Mouse (Mus musculus) MEL (cell line): ENCODE data around the gene Slc35e3. TPM values are rescaled to one million over a fixed set of nuclear protein-coding genes. Genes with fewer than 3 reads are reported as not detected.

ENCODE experiments used
- DNase-seq: peaks from one replicate; pipeline ENCODE4 v3.0.0; 2011; ENCODE audit warnings: low read depth, low spot score
- H3K27ac ChIP-seq: 2 replicates; pipeline ENCODE4 v1.5.1; 2012; ENCODE audit warnings: low read depth, mild to moderate bottlenecking, control low read depth, low read length, moderate library complexity; ENCODE audit not compliant: control insufficient read depth
- H3K27me3 ChIP-seq, 2 experiments: fragments of 150-350 bp in 1 of 2; sonication (generic) in 1 of 2; 2 replicates each; pipeline ENCODE4 v1.6.1; 2012; ENCODE audit warnings: low read length in 2 of 2, mild to moderate bottlenecking in 2 of 2, improper control_type of control experiment in 1 of 2, moderate library complexity in 1 of 2; ENCODE audit not compliant: insufficient read depth in 2 of 2, control insufficient read depth in 1 of 2
- H3K36me3 ChIP-seq, 2 experiments: 2 replicates each; pipeline ENCODE4 v1.6.1; 2012 to 2014; ENCODE audit warnings: low read length in 2 of 2, improper control_type of control experiment in 1 of 2, inconsistent platforms in 1 of 2, mild to moderate bottlenecking in 1 of 2; ENCODE audit not compliant: insufficient read depth in 2 of 2, control insufficient read depth in 1 of 2
- H3K4me1 ChIP-seq, 2 experiments: fragments of 150-350 bp in 1 of 2; sonication (generic) in 1 of 2; 2 replicates each; pipeline ENCODE4 v1.6.1; 2012; ENCODE audit warnings: low read length in 2 of 2, improper control_type of control experiment in 1 of 2, mild to moderate bottlenecking in 1 of 2; ENCODE audit not compliant: insufficient read depth in 2 of 2, control insufficient read depth in 1 of 2
- H3K4me3 ChIP-seq, 2 experiments: fragments of 150-350 bp in 1 of 2; sonication (generic) in 1 of 2; 2 replicates each; pipeline ENCODE4 v1.5.1; 2012; ENCODE audit warnings: low read depth in 2 of 2, low read length in 2 of 2, mild to moderate bottlenecking in 2 of 2, moderate library complexity in 2 of 2, control low read depth in 1 of 2, improper control_type of control experiment in 1 of 2; ENCODE audit not compliant: control insufficient read depth in 1 of 2, insufficient read depth in 1 of 2
- H3K79me2 ChIP-seq: 2 replicates; pipeline ENCODE4 v1.6.1; 2012; ENCODE audit warnings: mild to moderate bottlenecking, low read length, moderate library complexity; ENCODE audit not compliant: control insufficient read depth, poor library complexity, insufficient read depth
- H3K9ac ChIP-seq: 2 replicates; pipeline ENCODE4 v1.6.1; 2012; ENCODE audit warnings: low read depth, mild to moderate bottlenecking, control low read depth, low read length, moderate library complexity; ENCODE audit not compliant: control insufficient read depth, poor library complexity, severe bottlenecking
- H3K9me3 ChIP-seq: fragments of 150-350 bp; sonication (generic); replicated peaks from 2 replicates; pipeline ENCODE4 v1.6.1; 2012; ENCODE audit warnings: mild to moderate bottlenecking, low read length, improper control_type of control experiment, moderate library complexity; ENCODE audit not compliant: insufficient read depth
- BHLHE40 ChIP-seq: IDR thresholded peaks from 2 replicates; pipeline ENCODE4 v1.6.1; 2012; ENCODE audit warnings: low read depth, mild to moderate bottlenecking, inconsistent platforms, low read length, improper control_type of control experiment, borderline replicate concordance
- CHD1 ChIP-seq: IDR thresholded peaks from 2 replicates; pipeline ENCODE4 v1.6.1; 2012; ENCODE audit warnings: low read depth, mild to moderate bottlenecking, inconsistent platforms, low read length, improper control_type of control experiment
- CHD2 ChIP-seq: IDR thresholded peaks from 2 replicates; pipeline ENCODE4 v1.6.1; 2011; ENCODE audit warnings: low read length, improper control_type of control experiment
- CTCF ChIP-seq, 3 experiments: IDR thresholded peaks in 2 of 3; conservative IDR thresholded peaks in 1 of 3; 2 replicates each; pipeline ENCODE4 v1.5.1; 2011 to 2012; ENCODE audit warnings: low read length in 3 of 3, low read depth in 2 of 3, mild to moderate bottlenecking in 2 of 3, improper control_type of control experiment in 1 of 3, inconsistent platforms in 1 of 3, mixed read lengths in 1 of 3, moderate library complexity in 1 of 3; ENCODE audit not compliant: control insufficient read depth in 1 of 3, insufficient read depth in 1 of 3, poor library complexity in 1 of 3, severe bottlenecking in 1 of 3
- EP300 ChIP-seq, 2 experiments: IDR thresholded peaks; 2 replicates each; pipeline ENCODE4 v1.6.1; 2011; ENCODE audit warnings: improper control_type of control experiment in 2 of 2, low read length in 2 of 2, low read depth in 1 of 2, mild to moderate bottlenecking in 1 of 2
- ETS1 ChIP-seq: IDR thresholded peaks from 2 replicates; pipeline ENCODE4 v1.6.1; 2012; ENCODE audit warnings: low read depth, mild to moderate bottlenecking, inconsistent platforms, low read length, improper control_type of control experiment, moderate library complexity
- HCFC1 ChIP-seq: IDR thresholded peaks from 2 replicates; pipeline ENCODE4 v1.6.1; 2012; ENCODE audit warnings: low read depth, mild to moderate bottlenecking, inconsistent platforms, low read length, improper control_type of control experiment, moderate library complexity
- JUND ChIP-seq: IDR thresholded peaks from 2 replicates; pipeline ENCODE4 v1.6.1; 2011; ENCODE audit warnings: low read depth, mild to moderate bottlenecking, improper control_type of control experiment, low read length
- MAZ ChIP-seq: IDR thresholded peaks from 2 replicates; pipeline ENCODE4 v1.6.1; 2012; ENCODE audit warnings: low read depth, mild to moderate bottlenecking, inconsistent platforms, low read length, improper control_type of control experiment
- MYC ChIP-seq: IDR thresholded peaks from 2 replicates; pipeline ENCODE4 v1.6.1; 2011; ENCODE audit warnings: low read depth, mild to moderate bottlenecking, low read length, improper control_type of control experiment, moderate library complexity
- NELFE ChIP-seq: IDR thresholded peaks from 2 replicates; pipeline ENCODE4 v1.6.1; 2011; ENCODE audit warnings: low read depth, low read length, improper control_type of control experiment
- RCOR1 ChIP-seq: IDR thresholded peaks from 2 replicates; pipeline ENCODE4 v1.6.1; 2012; ENCODE audit warnings: low read depth, mild to moderate bottlenecking, inconsistent platforms, low read length, improper control_type of control experiment
- SIN3A ChIP-seq: IDR thresholded peaks from 2 replicates; pipeline ENCODE4 v1.6.1; 2012; ENCODE audit warnings: low read length, improper control_type of control experiment, inconsistent platforms
- SMC3 ChIP-seq: IDR thresholded peaks from 2 replicates; pipeline ENCODE4 v1.6.1; 2011; ENCODE audit warnings: low read depth, low read length, improper control_type of control experiment
- TBP ChIP-seq: IDR thresholded peaks from 2 replicates; pipeline ENCODE4 v1.8.0; 2011; ENCODE audit warnings: low read depth, low read length, improper control_type of control experiment
- TCF12 ChIP-seq: IDR thresholded peaks from 2 replicates; pipeline ENCODE4 v1.6.1; 2014; ENCODE audit warnings: low read depth, mild to moderate bottlenecking, inconsistent platforms, low read length, improper control_type of control experiment, moderate library complexity
- ZMIZ1 ChIP-seq: IDR thresholded peaks from 2 replicates; pipeline ENCODE4 v1.6.1; 2012; ENCODE audit warnings: low read depth, mild to moderate bottlenecking, inconsistent platforms, low read length, improper control_type of control experiment, moderate library complexity
- ZNF384 ChIP-seq: IDR thresholded peaks from 2 replicates; pipeline ENCODE4 v1.6.1; 2012; ENCODE audit warnings: low read depth, mild to moderate bottlenecking, inconsistent platforms, low read length, improper control_type of control experiment
- polyA plus RNA-seq, 2 experiments: library from polyadenylated mRNA; stranded (reverse) in 1 of 2; unstranded in 1 of 2; fragments of >175 nt in 1 of 2; fragments of >200 nt in 1 of 2; gene quantifications; 2 replicates each; pipeline versions ENCODE4 v1.2.1 to v1.2.4; 2012; ENCODE audit warnings: low replicate concordance in 2 of 2, low read depth in 1 of 2; ENCODE audit not compliant: insufficient read length in 2 of 2, insufficient read depth in 1 of 2, missing spikeins in 1 of 2
- total RNA-seq: library from RNA; depleted of rRNA; stranded (reverse); fragments of 300-350 nt; gene quantifications from 2 replicates; pipeline ENCODE4 v1.2.3, GENCODE M21; 2012

Gene Slc35e3
- total and polyA plus RNA-seq, 3 experiments = 3.7 to 7.4 TPM; not detected in 1

- no peak overlapping the region for H3K4me3 ChIP-seq
- no peaks in the 10 kb centered on the region for H3K9me3 ChIP-seq
- H3K79me2 ChIP-seq = peaks cover 3% of the 10 kb centered on the region; the same call in 1 of the 2 replicates
- H3K27me3 ChIP-seq = no peaks in the 10 kb centered on the region
- DNase-seq = no peak
- no peak overlapping the region for H3K27ac ChIP-seq
- H3K36me3 ChIP-seq = peaks cover 0 to 17% of the 10 kb centered on the region in 2 experiments; a peak in 2 of 4 replicates
- peaks cover 3 to 13% of the 10 kb centered on the region in 2 experiments; a peak in 3 of 4 replicates for H3K4me1 ChIP-seq
- no peak overlapping the region for H3K9ac ChIP-seq
- no peak for TF ChIP-seq EP300 (IDR thresholded peaks at IDR 0.05; ENCODE audit: low read depth in 1 of 2, low read length in 2 of 2)
- TF ChIP-seq MYC = no peak
- TF ChIP-seq TCF12 = no peak
- no peak for TF ChIP-seq ZNF384
- no peak for TF ChIP-seq HCFC1
- TF ChIP-seq NELFE = no peak
- TF ChIP-seq JUND = no peak
- TF ChIP-seq MAZ = no peak
- no peak for TF ChIP-seq SIN3A
- no peak for TF ChIP-seq BHLHE40
- no peak for TF ChIP-seq ZMIZ1
- TF ChIP-seq CTCF (IDR thresholded peaks at IDR 0.05 in 2 of 3, conservative IDR thresholded peaks at IDR 0.05 in 1 of 3; ENCODE audit: control insufficient read depth in 1 of 3, insufficient read depth in 1 of 3, low read depth in 2 of 3, low read length in 3 of 3, poor library complexity in 1 of 3, severe bottlenecking in 1 of 3) = no peak
- TF ChIP-seq CHD1 = no peak
These were observed 4.3 kb downstream of the Slc35e3 start for GRCm38 (mm10) chr10:117741698-117742475.

GRCm38 (mm10) chr10:117740921-117741320 lies 5.2 kb downstream of the Slc35e3 start:
- DNase-seq = no peak
- TF ChIP-seq SMC3 (no peak), MAZ (no peak), JUND (no peak), TBP (no peak), HCFC1 (no peak), RCOR1 (no peak), ETS1 (no peak), CHD2 (no peak)
- H3K4me3 ChIP-seq = no peak overlapping the region
- H3K27ac ChIP-seq = no peak overlapping the region
- peaks cover 3 to 13% of the 10 kb centered on the region in 2 experiments; a peak in 3 of 4 replicates for H3K4me1 ChIP-seq
- H3K27me3 ChIP-seq = no peaks in the 10 kb centered on the region
- H3K79me2 ChIP-seq = peaks cover 3% of the 10 kb centered on the region; the same call in 1 of the 2 replicates
- peaks cover 0 to 14% of the 10 kb centered on the region in 2 experiments; a peak in 2 of 4 replicates for H3K36me3 ChIP-seq
- H3K9me3 ChIP-seq = no peaks in the 10 kb centered on the region
- no peak overlapping the region for H3K9ac ChIP-seq
